Mouse (Mus musculus) ES-Bruce4 (cell line): Measurements from ENCODE around the gene Tmod2. TPM values are rescaled to one million over a fixed set of nuclear protein-coding genes. Genes with fewer than 3 reads are reported as not detected.
"Not testable (repeated sequence)": the region's sequence is repeated elsewhere in the genome, so short reads cannot be mapped to it uniquely, and the experiment has no call there.

Experiments used
- H3K27ac ChIP-seq: 2 replicates; pipeline ENCODE4 v1.5.1; 2012; ENCODE audit warnings: low read length, inconsistent platforms; ENCODE audit not compliant: insufficient read depth
- H3K27me3 ChIP-seq: 2 replicates; pipeline ENCODE4 v1.6.1; 2012; ENCODE audit warnings: mild to moderate bottlenecking, low read length, inconsistent platforms; ENCODE audit not compliant: control insufficient read depth, poor library complexity, insufficient read depth, severe bottlenecking
- H3K36me3 ChIP-seq: 2 replicates; pipeline ENCODE4 v1.6.1; 2012; ENCODE audit warnings: inconsistent platforms, mild to moderate bottlenecking, low read length, moderate library complexity; ENCODE audit not compliant: control insufficient read depth, poor library complexity, insufficient read depth, severe bottlenecking
- H3K4me1 ChIP-seq: one replicate; pipeline ENCODE4 v1.8.1; 2011; ENCODE audit warnings: low read length; ENCODE audit not compliant: control insufficient read depth, insufficient read depth
- H3K4me3 ChIP-seq: 2 replicates; pipeline ENCODE4 v1.5.1; 2011; ENCODE audit warnings: low read depth, mild to moderate bottlenecking, low read length
- H3K9ac ChIP-seq: 2 replicates; pipeline ENCODE4 v1.6.1; 2012; ENCODE audit warnings: low read depth, mild to moderate bottlenecking, inconsistent platforms; ENCODE audit not compliant: poor library complexity, severe bottlenecking
- H3K9me3 ChIP-seq: replicated peaks from 2 replicates; pipeline ENCODE4 v1.6.1; 2012; ENCODE audit warnings: mild to moderate bottlenecking, low read length, inconsistent platforms; ENCODE audit not compliant: control insufficient read depth, poor library complexity, insufficient read depth, severe bottlenecking
- CTCF ChIP-seq: IDR thresholded peaks from one replicate; pipeline ENCODE4 v1.8.1; 2011; ENCODE audit warnings: low read depth, low read length
- EP300 ChIP-seq: IDR thresholded peaks from 2 replicates; pipeline ENCODE4 v1.6.1; 2011; ENCODE audit warnings: low read depth, low read length; ENCODE audit not compliant: insufficient read depth
- POLR2A ChIP-seq: IDR thresholded peaks from one replicate; pipeline ENCODE4 v1.8.1; 2011; ENCODE audit warnings: low read length; ENCODE audit not compliant: insufficient read depth
- polyA plus RNA-seq: library from polyadenylated mRNA; stranded (reverse); fragments of >200 nt; gene quantifications from 2 replicates; pipeline ENCODE4 v1.2.4, GENCODE M21; 2011; ENCODE audit warnings: low read depth; ENCODE audit not compliant: missing spikeins, insufficient read depth, insufficient read length

The Tmod2 gene
- polyA plus RNA-seq, 1 experiment, result 7.3 TPM

DNA sequence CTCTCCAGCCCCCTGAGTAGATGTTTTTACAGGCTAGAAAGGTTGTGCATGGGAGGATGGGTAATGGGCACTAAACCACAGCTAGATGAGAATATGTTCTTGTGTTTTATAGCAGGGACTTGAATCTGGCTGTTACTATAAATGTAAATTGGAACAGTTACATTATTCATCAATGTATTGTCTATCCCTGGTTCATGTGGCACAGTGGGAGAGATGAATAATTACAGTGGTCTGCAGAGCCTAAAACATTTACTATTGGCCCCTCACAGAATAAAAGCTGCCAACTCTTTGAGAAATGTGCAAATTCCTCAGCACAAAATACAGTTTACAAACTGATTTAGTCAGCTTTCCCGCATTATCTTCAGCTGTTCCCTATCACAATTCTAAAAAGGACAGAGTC is 74.7 kb downstream of the Tmod2 start:
- no peaks in the 10 kb centered on the region for H3K27me3 ChIP-seq
- no peaks in the 10 kb centered on the region for H3K4me1 ChIP-seq
- H3K9me3 ChIP-seq, result no peaks in the 10 kb centered on the region
- TF ChIP-seq CTCF (no peak), POLR2A (no peak), EP300 (no peak)
- no peak overlapping the region for H3K9ac ChIP-seq
- H3K27ac ChIP-seq, result no peak overlapping the region
- H3K36me3 ChIP-seq, result no peaks in the 10 kb centered on the region
- H3K4me3 ChIP-seq, result no peak overlapping the region

- no peaks in the 10 kb centered on the region for H3K36me3 ChIP-seq
- no peak overlapping the region for H3K4me3 ChIP-seq
- H3K9me3 ChIP-seq, result no peaks in the 10 kb centered on the region
- no peaks in the 10 kb centered on the region for H3K4me1 ChIP-seq
- no peaks in the 10 kb centered on the region for H3K27me3 ChIP-seq
- H3K9ac ChIP-seq, result no peak overlapping the region
- no peak for TF ChIP-seq CTCF
- TF ChIP-seq POLR2A, result no peak
- no peak for TF ChIP-seq EP300
- no peak overlapping the region for H3K27ac ChIP-seq
These were observed 76.6 kb downstream of the Tmod2 start for GRCm38 (mm10) chr9:75534431-75534962.

DNA sequence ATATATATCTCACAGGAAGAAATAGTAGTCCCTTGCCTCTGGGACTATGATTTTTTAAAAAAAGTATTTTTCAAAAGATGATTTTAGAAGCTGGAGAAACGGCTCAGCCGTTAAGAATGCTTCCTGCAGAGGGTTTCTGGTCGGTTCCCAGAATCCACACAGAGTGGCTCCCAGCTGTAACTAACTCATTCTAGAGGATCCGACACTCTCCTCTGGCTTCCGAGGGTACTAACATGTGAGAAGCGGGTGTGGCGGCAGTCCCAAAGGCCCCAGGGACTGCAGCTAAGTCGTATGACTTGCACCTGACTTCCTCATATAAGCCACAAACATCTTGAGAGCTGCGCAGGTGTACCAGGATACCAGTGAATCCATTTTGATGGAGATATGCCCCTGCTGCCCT is 78.1 kb downstream of the Tmod2 start:
- H3K9me3 ChIP-seq, H3K27ac ChIP-seq, H3K27me3 ChIP-seq, H3K4me3 ChIP-seq, H3K4me1 ChIP-seq, H3K36me3 ChIP-seq, H3K9ac ChIP-seq: not testable (repeated sequence)

- Histone ChIP-seq H3K27ac (no peak overlapping the region), H3K36me3 (no peaks in the 10 kb centered on the region), H3K4me1 (no peaks in the 10 kb centered on the region), H3K9ac (no peak overlapping the region), H3K9me3 (no peaks in the 10 kb centered on the region), H3K27me3 (no peaks in the 10 kb centered on the region), H3K4me3 (no peak overlapping the region)
- TF ChIP-seq EP300 (no peak), CTCF (no peak), POLR2A (no peak)
These were observed 78.7 kb downstream of the Tmod2 start for GRCm38 (mm10) chr9:75532461-75532860.

DNA sequence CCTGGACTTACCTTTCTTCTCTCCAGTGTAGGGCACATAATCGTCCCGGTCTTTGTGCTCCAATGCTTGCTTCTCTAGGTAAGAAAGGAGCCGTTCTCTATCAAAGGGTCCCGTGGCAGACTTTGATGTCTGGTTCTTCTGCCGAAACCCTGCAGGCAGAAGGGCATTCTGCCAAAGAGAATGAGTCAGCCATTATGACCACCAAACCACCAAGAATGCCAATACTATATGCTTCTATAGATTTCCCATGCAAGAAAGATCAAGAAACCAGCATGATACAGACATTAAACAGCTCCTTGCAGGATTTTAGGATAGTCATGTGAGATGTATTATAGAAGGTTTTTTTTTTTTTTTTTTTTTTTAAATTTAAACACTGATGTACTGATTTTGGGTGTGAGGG is 81.8 kb downstream of the Tmod2 start:
- Histone ChIP-seq H3K27me3 (no peaks in the 10 kb centered on the region), H3K4me1 (no peaks in the 10 kb centered on the region), H3K36me3 (no peaks in the 10 kb centered on the region), H3K9me3 (no peaks in the 10 kb centered on the region), H3K27ac (no peak overlapping the region), H3K9ac (no peak overlapping the region), H3K4me3 (no peak overlapping the region)
- TF ChIP-seq POLR2A (no peak), CTCF (no peak), EP300 (no peak)

GRCm38 (mm10) chr9:75528096-75528495 is 83.0 kb downstream of the Tmod2 start:
- no peaks in the 10 kb centered on the region for H3K9me3 ChIP-seq
- no peaks in the 10 kb centered on the region for H3K4me1 ChIP-seq
- no peaks in the 10 kb centered on the region for H3K36me3 ChIP-seq
- no peaks in the 10 kb centered on the region for H3K27me3 ChIP-seq
- peak; percentile 39 for TF ChIP-seq CTCF
- no peak for TF ChIP-seq EP300
- no peak for TF ChIP-seq POLR2A
- H3K4me3 ChIP-seq, result no peak overlapping the region
- no peak overlapping the region for H3K27ac ChIP-seq
- no peak overlapping the region for H3K9ac ChIP-seq
